Mouse (Mus musculus) forebrain, embryonic 13.5 days (tissue): Measurements from ENCODE around the gene Ccdc69. TPM values are rescaled to one million over a fixed set of nuclear protein-coding genes. Genes with fewer than 3 reads are reported as not detected.

Source experiments
- ATAC-seq: fragments of 200-750 bp; cut with Nextera tagmentation; 2 replicates; pipeline ENCODE4 v1.8.0; 2017
- H3K27ac ChIP-seq: fragments of 300-500 bp; sonication (generic); 2 replicates; pipeline ENCODE4 v1.5.1; 2015; ENCODE audit warnings: inconsistent platforms, mild to moderate bottlenecking, moderate library complexity
- H3K27me3 ChIP-seq: fragments of 300-500 bp; sonication (generic); 2 replicates; pipeline ENCODE4 v1.6.1; 2015; ENCODE audit warnings: mild to moderate bottlenecking, inconsistent platforms
- H3K36me3 ChIP-seq: fragments of 300-500 bp; sonication (generic); 2 replicates; pipeline ENCODE4 v1.6.1; 2015; ENCODE audit warnings: mild to moderate bottlenecking, inconsistent platforms; ENCODE audit not compliant: poor library complexity, severe bottlenecking
- H3K4me1 ChIP-seq: fragments of 300-500 bp; sonication (generic); 2 replicates; pipeline ENCODE4 v1.6.1; 2015; ENCODE audit warnings: inconsistent platforms
- H3K4me2 ChIP-seq: fragments of 300-500 bp; sonication (generic); 2 replicates; pipeline ENCODE4 v1.6.1; 2015; ENCODE audit warnings: inconsistent platforms, mild to moderate bottlenecking, moderate library complexity
- H3K4me3 ChIP-seq: fragments of 300-500 bp; sonication (generic); 2 replicates; pipeline ENCODE4 v1.5.1; 2015; ENCODE audit warnings: mild to moderate bottlenecking, inconsistent platforms
- H3K9ac ChIP-seq: fragments of 300-500 bp; sonication (generic); 2 replicates; pipeline ENCODE4 v1.6.1; 2015; ENCODE audit warnings: mild to moderate bottlenecking, inconsistent platforms
- H3K9me3 ChIP-seq: fragments of 300-500 bp; sonication (generic); replicated peaks from 2 replicates; pipeline ENCODE4 v1.6.1; 2016; ENCODE audit warnings: inconsistent platforms
- WGBS: fragments of 180-500 bp; shearing (Covaris S2); methylation state at CpG from one replicate; pipeline ENCODE4 v1.1.7; 2015; 5-methylcytosine and 5-hydroxymethylcytosine counted together
- polyA plus RNA-seq: library from polyadenylated mRNA; unstranded; fragments of >200 nt; fragmentation: Nextera tagmentation; extraction: Ambion mirVana; gene quantifications from 2 replicates; pipeline ENCODE4 v1.2.1, GENCODE M21; 2015

Gene Ccdc69
- polyA plus RNA-seq, 1 experiment from 2014 or later: 0.23 TPM

GRCm38 (mm10) chr11:55109521-55110300 is 31.8 kb upstream of the Ccdc69 start:
- Histone ChIP-seq H3K27ac (no peak overlapping the region), H3K27me3 (no peaks in the 10 kb centered on the region), H3K9ac (no peak overlapping the region), H3K36me3 (peaks cover 13% of the 10 kb centered on the region; the same call in 1 of the 2 replicates), H3K9me3 (no peaks in the 10 kb centered on the region), H3K4me1 (no peaks in the 10 kb centered on the region), H3K4me3 (no peak overlapping the region), H3K4me2 (no peak overlapping the region)
- no peak for ATAC-seq
- 95% methylated on average over 7 of the region's 7 CpGs for WGBS

- no peak overlapping the region for H3K27ac ChIP-seq
- no peak overlapping the region for H3K4me2 ChIP-seq
- no peaks in the 10 kb centered on the region for H3K4me1 ChIP-seq
- H3K27me3 ChIP-seq: no peaks in the 10 kb centered on the region
- H3K4me3 ChIP-seq: no peak overlapping the region
- 94% methylated on average over 1 of the region's 1 CpGs for WGBS
- peaks cover 13% of the 10 kb centered on the region; the same call in 1 of the 2 replicates for H3K36me3 ChIP-seq
- H3K9me3 ChIP-seq: no peaks in the 10 kb centered on the region; the same call in 1 of the 2 replicates
- no peak overlapping the region for H3K9ac ChIP-seq
- ATAC-seq: no peak
Measured at GRCm38 (mm10) chr11:55106636-55107035, 28.7 kb upstream of the Ccdc69 start.

- no peak overlapping the region for H3K27ac ChIP-seq
- ATAC-seq: no peak
- no peaks in the 10 kb centered on the region for H3K4me1 ChIP-seq
- H3K4me2 ChIP-seq: no peak overlapping the region
- no peak overlapping the region for H3K9ac ChIP-seq
- H3K36me3 ChIP-seq: peaks cover 13% of the 10 kb centered on the region; the same call in 1 of the 2 replicates
- 82% methylated on average over 4 of the region's 4 CpGs for WGBS
- H3K9me3 ChIP-seq: no peaks in the 10 kb centered on the region; the same call in 1 of the 2 replicates
- no peaks in the 10 kb centered on the region for H3K27me3 ChIP-seq
- no peak overlapping the region for H3K4me3 ChIP-seq
Measured at GRCm38 (mm10) chr11:55105389-55105788, 27.5 kb upstream of the Ccdc69 start.

DNA sequence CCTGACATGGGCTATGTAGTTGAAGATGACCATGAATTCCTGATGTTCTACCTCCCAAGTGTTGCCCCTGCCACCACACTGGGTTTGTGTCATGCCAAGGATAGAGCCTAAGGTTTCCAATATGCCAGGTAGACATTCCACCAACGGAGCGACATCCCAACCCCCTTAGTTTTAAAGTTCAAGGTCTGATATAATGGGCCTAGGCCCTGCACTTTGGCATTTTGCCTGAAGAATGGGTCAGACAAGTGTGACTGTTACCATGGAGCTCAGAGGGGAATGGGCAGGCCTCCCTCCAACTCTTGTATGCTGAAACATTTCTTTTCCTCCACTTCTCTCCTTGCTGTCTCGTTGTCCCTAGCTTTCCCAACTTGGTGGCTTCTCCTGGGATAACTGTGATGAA is 25.3 kb upstream of the Ccdc69 start:
- H3K27ac ChIP-seq: no peak overlapping the region
- 0 out of 2 replicates have a peak, but pooled peaks cover 7% of the 10 kb centered on the region for H3K36me3 ChIP-seq
- peaks cover 12% of the 10 kb centered on the region for H3K4me1 ChIP-seq
- no peak overlapping the region for H3K4me2 ChIP-seq
- H3K9ac ChIP-seq: no peak overlapping the region
- no peak for ATAC-seq
- H3K27me3 ChIP-seq: no peaks in the 10 kb centered on the region
- 80% methylated on average over 3 of the region's 3 CpGs for WGBS
- no peak overlapping the region for H3K4me3 ChIP-seq
- H3K9me3 ChIP-seq: no peaks in the 10 kb centered on the region; the same call in 1 of the 2 replicates

DNA sequence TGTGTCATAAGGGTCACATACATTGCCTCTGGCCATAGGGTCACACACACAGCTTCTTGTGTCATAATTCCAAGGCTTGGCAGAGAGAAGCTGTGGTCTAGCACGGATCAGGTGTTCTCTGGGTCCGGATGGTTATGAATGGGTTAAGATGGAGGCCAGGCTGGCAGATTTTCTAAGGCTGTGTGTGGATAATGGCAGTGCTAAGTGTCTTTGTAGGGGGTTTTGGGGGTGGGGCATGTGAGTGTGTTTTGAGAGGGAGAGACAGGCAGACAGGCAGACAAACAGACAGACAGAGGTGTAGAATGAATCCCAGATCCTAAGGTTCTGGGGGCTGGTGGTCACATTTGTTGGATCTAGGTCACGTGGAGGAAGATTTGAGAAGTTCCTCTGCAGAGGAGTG is 24.1 kb upstream of the Ccdc69 start:
- peaks cover 13% of the 10 kb centered on the region for H3K4me1 ChIP-seq
- WGBS: 87% methylated on average over 3 of the region's 3 CpGs
- ATAC-seq: no peak
- H3K9me3 ChIP-seq: no peaks in the 10 kb centered on the region; the same call in 1 of the 2 replicates
- H3K9ac ChIP-seq: no peak overlapping the region
- H3K36me3 ChIP-seq: 0 out of 2 replicates have a peak, but pooled peaks cover 7% of the 10 kb centered on the region
- no peak overlapping the region for H3K27ac ChIP-seq
- no peak overlapping the region for H3K4me2 ChIP-seq
- H3K27me3 ChIP-seq: no peaks in the 10 kb centered on the region
- no peak overlapping the region for H3K4me3 ChIP-seq

DNA sequence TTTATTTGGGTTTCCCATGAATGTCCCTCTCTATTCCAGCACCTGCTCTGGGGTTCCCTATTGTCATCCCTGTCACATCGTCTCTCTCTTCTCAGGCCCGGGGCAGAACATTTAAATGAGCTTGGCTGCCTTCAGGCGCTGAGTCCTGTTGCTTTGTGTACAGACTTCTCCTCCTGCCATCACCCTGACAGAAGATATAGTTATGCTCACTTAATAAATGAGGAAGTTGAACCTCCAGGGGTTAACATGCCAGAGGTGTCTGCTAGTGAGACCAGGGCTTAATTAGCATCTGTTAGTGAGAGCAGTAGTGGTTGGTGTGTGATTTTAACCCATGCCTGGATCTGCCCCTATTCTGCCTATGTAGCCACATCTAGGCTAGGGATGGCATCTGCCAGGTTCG is 21.9 kb upstream of the Ccdc69 start:
- Histone ChIP-seq H3K27me3 (no peaks in the 10 kb centered on the region), H3K4me3 (no peak overlapping the region), H3K9ac (no peak overlapping the region), H3K9me3 (no peaks in the 10 kb centered on the region; the same call in 1 of the 2 replicates), H3K27ac (no peak overlapping the region), H3K4me1 (peaks cover 13% of the 10 kb centered on the region), H3K4me2 (no peak overlapping the region), H3K36me3 (no peaks in the 10 kb centered on the region)
- 27% methylated on average over 4 of the region's 4 CpGs for WGBS
- ATAC-seq: no peak

- Histone ChIP-seq H3K27ac (no peak overlapping the region), H3K4me1 (peaks cover 13% of the 10 kb centered on the region), H3K4me3 (no peak overlapping the region), H3K9me3 (no peaks in the 10 kb centered on the region; the same call in 1 of the 2 replicates), H3K9ac (no peak overlapping the region), H3K36me3 (no peaks in the 10 kb centered on the region), H3K4me2 (peak overlapping the region; percentile 71; the same call in 1 of the 2 replicates), H3K27me3 (no peaks in the 10 kb centered on the region)
- no peak for ATAC-seq
- WGBS: 95% methylated on average over 8 of the region's 8 CpGs
Measured at GRCm38 (mm10) chr11:55099019-55099771, 21.3 kb upstream of the Ccdc69 start.

DNA sequence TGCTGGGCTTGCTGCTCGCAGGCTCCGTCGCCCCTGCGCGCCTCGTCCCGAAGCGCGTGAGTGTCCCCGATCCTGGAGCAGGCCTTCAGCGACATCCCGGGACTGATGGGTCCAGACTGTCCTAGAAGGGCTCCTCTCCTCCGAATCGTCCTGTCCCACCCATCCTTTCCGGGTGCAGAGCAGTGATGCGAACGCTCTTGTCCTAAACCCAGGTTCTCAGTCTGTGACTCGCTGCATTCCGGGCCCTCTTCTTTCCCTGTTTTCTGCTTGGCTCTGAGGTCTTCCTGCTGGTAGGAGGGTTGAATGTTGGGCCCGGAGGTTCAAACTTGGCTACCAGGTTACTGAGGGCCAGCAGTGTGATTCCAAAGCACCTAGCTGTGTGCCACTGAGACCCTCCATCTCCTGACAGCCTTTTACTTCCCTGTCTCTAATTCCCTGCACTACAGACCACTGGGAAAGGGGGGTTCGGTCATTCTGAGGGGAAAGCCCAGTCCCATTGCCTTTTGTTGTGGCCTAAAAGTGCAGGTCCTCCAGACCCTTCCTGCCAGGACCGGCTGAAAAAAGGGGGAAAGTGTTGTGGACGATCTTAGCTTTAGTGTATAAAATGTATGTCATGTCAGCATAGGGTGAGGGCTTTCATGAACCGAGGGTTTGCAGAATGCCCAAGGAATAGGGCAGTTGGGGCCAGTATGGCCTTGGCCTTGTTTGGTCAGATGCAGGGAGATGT is 20.4 kb upstream of the Ccdc69 start:
- H3K4me3 ChIP-seq: peak overlapping the region; percentile 55
- peaks cover 13% of the 10 kb centered on the region for H3K4me1 ChIP-seq
- ATAC-seq: peak; percentile 19; the same call in 1 of the 2 replicates
- H3K27ac ChIP-seq: peak overlapping the region; percentile 36; the same call in 1 of the 2 replicates
- 13% methylated on average over 23 of the region's 24 CpGs for WGBS
- H3K9me3 ChIP-seq: no peaks in the 10 kb centered on the region; the same call in 1 of the 2 replicates
- no peaks in the 10 kb centered on the region for H3K27me3 ChIP-seq
- H3K9ac ChIP-seq: peak overlapping the region; percentile 75
- H3K4me2 ChIP-seq: peak overlapping the region; percentile 71
- H3K36me3 ChIP-seq: no peaks in the 10 kb centered on the region

GRCm38 (mm10) chr11:55097463-55098188 is 19.7 kb upstream of the Ccdc69 start, which contains the start of gene Gm2a:
TSS of gene Gm2a (plus strand) at chr11:55098115.
- Histone ChIP-seq H3K36me3 (no peaks in the 10 kb centered on the region), H3K4me3 (peak within 1 kb of the TSS; percentile 55), H3K4me1 (peaks cover 13% of the 10 kb centered on the region), H3K4me2 (peak within 1 kb of the TSS; percentile 71), H3K9ac (peak within 1 kb of the TSS; percentile 75), H3K9me3 (no peaks in the 10 kb centered on the region; the same call in 1 of the 2 replicates), H3K27ac (peak within 1 kb of the TSS; percentile 36; the same call in 1 of the 2 replicates), H3K27me3 (no peaks in the 10 kb centered on the region)
- 3% methylated on average over 45 of the region's 45 CpGs for WGBS
- ATAC-seq: peak; percentile 95

GRCm38 (mm10) chr11:55096731-55097462 is 19.0 kb upstream of the Ccdc69 start:
- H3K9me3 ChIP-seq: no peaks in the 10 kb centered on the region
- H3K9ac ChIP-seq: no peak overlapping the region
- peak overlapping the region; percentile 71 for H3K4me2 ChIP-seq
- no peak overlapping the region for H3K27ac ChIP-seq
- peaks cover 13% of the 10 kb centered on the region for H3K4me1 ChIP-seq
- no peaks in the 10 kb centered on the region for H3K36me3 ChIP-seq
- peak overlapping the region; percentile 55 for H3K4me3 ChIP-seq
- no peak for ATAC-seq
- no peaks in the 10 kb centered on the region for H3K27me3 ChIP-seq
- WGBS: 38% methylated on average over 11 of the region's 11 CpGs
